Mouse (Mus musculus): ENCODE results near the gene Synj1. TPM values are rescaled to one million over a fixed set of nuclear protein-coding genes. Genes with fewer than 3 reads are reported as not detected.

Gene Synj1
- polyA plus RNA-seq, 1 experiment from 2014 or later, result 5.2 TPM

DNA sequence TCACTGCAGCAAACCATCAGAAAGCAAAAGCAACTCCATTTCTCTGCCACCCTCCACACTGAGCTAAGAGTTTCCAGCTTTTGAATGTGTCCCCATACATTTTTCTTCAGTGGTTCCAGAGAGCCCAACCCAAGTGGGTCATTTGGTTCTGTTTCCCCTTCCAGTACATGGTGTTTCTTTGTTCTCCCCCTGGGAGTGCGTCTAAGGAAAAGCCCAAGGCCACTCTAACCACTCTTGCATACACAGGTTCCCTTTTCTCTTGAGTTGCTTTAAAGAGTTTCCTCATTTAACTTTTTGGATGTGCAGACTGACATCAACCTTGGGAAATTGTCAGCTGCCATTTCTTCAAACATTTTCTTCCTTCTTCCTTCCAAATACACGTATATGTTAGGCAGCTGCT is 10.0 kb downstream of the Synj1 start:
- no peak for DNase-seq (ENCODE audit: low spot score)
- TF ChIP-seq EP300 (optimal IDR thresholded peaks at IDR 0.05) (no peak), CTCF (IDR thresholded peaks at IDR 0.05; ENCODE audit: low read depth) (no peak)
- Histone ChIP-seq H3K27me3 (ENCODE audit: control insufficient read depth, insufficient read depth, low read length) (no peaks in the 10 kb centered on the region), H3K27ac (replicated peaks) (no peak overlapping the region), H3K4me1 (replicated peaks; ENCODE audit: control insufficient read depth, insufficient read depth) (no peaks in the 10 kb centered on the region), H3K4me2 (replicated peaks; ENCODE audit: low read depth) (no peak overlapping the region), H3K9me3 (ENCODE audit: control insufficient read depth, low read length) (no peaks in the 10 kb centered on the region), H3K36me3 (ENCODE audit: control insufficient read depth, insufficient read depth, low read length) (no peaks in the 10 kb centered on the region), H3K9ac (ENCODE audit: low read length) (no peak overlapping the region), H3K4me3 (ENCODE audit: low read depth, low read length) (no peak overlapping the region)
- no peak for ATAC-seq (ENCODE audit: low FRiP score, low TSS enrichment)
- 87% methylated on average over 2 of the region's 2 CpGs for WGBS

GRCm38 (mm10) chr16:90999827-91000226 is 11.3 kb downstream of the Synj1 start:
- ATAC-seq (ENCODE audit: low FRiP score, low TSS enrichment) (no peak), DNase-seq (ENCODE audit: low spot score) (no peak)
- TF ChIP-seq EP300 (optimal IDR thresholded peaks at IDR 0.05), result no peak
- no peak for TF ChIP-seq CTCF (IDR thresholded peaks at IDR 0.05; ENCODE audit: low read depth)
- Histone ChIP-seq H3K4me1 (replicated peaks; ENCODE audit: control insufficient read depth, insufficient read depth) (no peaks in the 10 kb centered on the region), H3K27me3 (ENCODE audit: control insufficient read depth, insufficient read depth, low read length) (no peaks in the 10 kb centered on the region), H3K9me3 (ENCODE audit: control insufficient read depth, low read length) (no peaks in the 10 kb centered on the region), H3K9ac (ENCODE audit: low read length) (no peak overlapping the region), H3K27ac (replicated peaks) (no peak overlapping the region), H3K4me3 (ENCODE audit: low read depth, low read length) (no peak overlapping the region), H3K4me2 (replicated peaks; ENCODE audit: low read depth) (no peak overlapping the region), H3K36me3 (ENCODE audit: control insufficient read depth, insufficient read depth, low read length) (no peaks in the 10 kb centered on the region)
- WGBS, result 78% methylated on average over 4 of the region's 4 CpGs

DNA sequence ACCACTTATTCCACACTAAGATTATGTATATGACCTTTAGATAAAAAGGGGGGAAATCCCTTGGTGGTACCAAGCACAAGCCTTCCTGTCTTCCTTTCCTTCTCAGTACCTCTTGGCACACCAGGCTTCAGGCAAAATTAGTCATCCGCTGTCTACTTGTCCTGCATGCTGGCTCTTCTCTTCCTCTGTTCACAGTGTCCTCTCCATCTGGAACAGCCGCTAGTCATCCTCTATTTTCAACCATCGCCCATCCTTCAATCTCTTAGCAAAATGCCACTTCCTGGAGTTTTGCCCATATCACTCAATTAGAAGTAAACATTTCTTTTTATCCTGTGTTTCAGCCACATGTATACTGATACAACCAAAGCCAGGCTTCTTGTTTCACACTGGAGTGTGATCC is 13.3 kb downstream of the Synj1 start:
- no peak for ATAC-seq (ENCODE audit: low FRiP score, low TSS enrichment)
- Histone ChIP-seq H3K9me3 (ENCODE audit: control insufficient read depth, low read length) (no peaks in the 10 kb centered on the region), H3K27ac (replicated peaks) (no peak overlapping the region), H3K4me3 (ENCODE audit: low read depth, low read length) (no peak overlapping the region), H3K27me3 (ENCODE audit: control insufficient read depth, insufficient read depth, low read length) (no peaks in the 10 kb centered on the region), H3K4me2 (replicated peaks; ENCODE audit: low read depth) (no peak overlapping the region), H3K4me1 (replicated peaks; ENCODE audit: control insufficient read depth, insufficient read depth) (no peaks in the 10 kb centered on the region), H3K9ac (ENCODE audit: low read length) (no peak overlapping the region), H3K36me3 (ENCODE audit: control insufficient read depth, insufficient read depth, low read length) (no peaks in the 10 kb centered on the region)
- no peak for DNase-seq (ENCODE audit: low spot score)
- 85% methylated on average over 3 of the region's 3 CpGs for WGBS
- TF ChIP-seq EP300 (optimal IDR thresholded peaks at IDR 0.05), result no peak

- Histone ChIP-seq H3K4me1 (replicated peaks; ENCODE audit: control insufficient read depth, insufficient read depth) (no peaks in the 10 kb centered on the region), H3K9ac (ENCODE audit: low read length) (no peak overlapping the region), H3K36me3 (ENCODE audit: control insufficient read depth, insufficient read depth, low read length) (no peaks in the 10 kb centered on the region), H3K27ac (replicated peaks) (no peak overlapping the region), H3K9me3 (ENCODE audit: control insufficient read depth, low read length) (no peaks in the 10 kb centered on the region), H3K27me3 (ENCODE audit: control insufficient read depth, insufficient read depth, low read length) (no peaks in the 10 kb centered on the region), H3K4me3 (ENCODE audit: low read depth, low read length) (no peak overlapping the region), H3K4me2 (replicated peaks; ENCODE audit: low read depth) (no peak overlapping the region)
- ATAC-seq (ENCODE audit: low FRiP score, low TSS enrichment), result no peak
- TF ChIP-seq EP300 (optimal IDR thresholded peaks at IDR 0.05) (no peak), CTCF (IDR thresholded peaks at IDR 0.05; ENCODE audit: low read depth) (no peak)
- DNase-seq (ENCODE audit: low spot score), result no peak
- WGBS, result 74% methylated on average over 7 of the region's 7 CpGs
These were observed 14.5 kb downstream of the Synj1 start for GRCm38 (mm10) chr16:90996327-90997243.

GRCm38 (mm10) chr16:90995498-90995897 is 15.6 kb downstream of the Synj1 start:
- Histone ChIP-seq H3K4me2 (replicated peaks; ENCODE audit: low read depth) (no peak overlapping the region), H3K9ac (ENCODE audit: low read length) (no peak overlapping the region), H3K36me3 (ENCODE audit: control insufficient read depth, insufficient read depth, low read length) (0 out of 2 replicates have a peak, but pooled peaks cover 3% of the 10 kb centered on the region), H3K4me1 (replicated peaks; ENCODE audit: control insufficient read depth, insufficient read depth) (no peaks in the 10 kb centered on the region), H3K4me3 (ENCODE audit: low read depth, low read length) (no peak overlapping the region), H3K27ac (replicated peaks) (no peak overlapping the region), H3K9me3 (ENCODE audit: control insufficient read depth, low read length) (no peaks in the 10 kb centered on the region), H3K27me3 (ENCODE audit: control insufficient read depth, insufficient read depth, low read length) (no peaks in the 10 kb centered on the region)
- TF ChIP-seq EP300 (optimal IDR thresholded peaks at IDR 0.05), result no peak
- TF ChIP-seq CTCF (IDR thresholded peaks at IDR 0.05; ENCODE audit: low read depth), result no peak
- ATAC-seq (ENCODE audit: low FRiP score, low TSS enrichment), result no peak
- no peak for DNase-seq (ENCODE audit: low spot score)
- 68% methylated on average over 5 of the region's 5 CpGs for WGBS

DNA sequence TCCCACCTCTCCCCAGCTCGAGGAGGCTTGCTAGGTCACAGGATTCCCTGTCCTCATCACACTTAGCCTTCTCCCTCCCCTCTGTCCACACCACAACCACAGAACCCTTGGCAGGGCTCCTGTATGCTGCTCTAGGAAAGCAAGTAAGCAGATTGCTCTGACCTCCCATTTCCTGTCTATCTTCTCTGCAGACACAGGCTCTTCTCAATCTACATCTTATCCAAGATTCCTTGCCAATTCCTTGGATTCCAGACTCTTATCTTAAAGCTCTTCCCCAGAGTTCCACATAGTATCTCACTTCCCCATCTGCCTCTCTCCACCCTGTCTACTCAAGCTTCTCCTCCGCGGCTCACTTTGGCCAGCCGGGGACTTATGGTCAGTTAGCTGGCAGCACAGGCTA is 16.1 kb downstream of the Synj1 start:
- TF ChIP-seq EP300 (optimal IDR thresholded peaks at IDR 0.05), result no peak
- no peak for TF ChIP-seq CTCF (IDR thresholded peaks at IDR 0.05; ENCODE audit: low read depth)
- Histone ChIP-seq H3K27ac (replicated peaks) (no peak overlapping the region), H3K9me3 (ENCODE audit: control insufficient read depth, low read length) (no peaks in the 10 kb centered on the region), H3K27me3 (ENCODE audit: control insufficient read depth, insufficient read depth, low read length) (no peaks in the 10 kb centered on the region), H3K4me3 (ENCODE audit: low read depth, low read length) (no peak overlapping the region), H3K36me3 (ENCODE audit: control insufficient read depth, insufficient read depth, low read length) (0 out of 2 replicates have a peak, but pooled peaks cover 3% of the 10 kb centered on the region), H3K9ac (ENCODE audit: low read length) (no peak overlapping the region), H3K4me2 (replicated peaks; ENCODE audit: low read depth) (no peak overlapping the region), H3K4me1 (replicated peaks; ENCODE audit: control insufficient read depth, insufficient read depth) (no peaks in the 10 kb centered on the region)
- WGBS, result 36% methylated on average over 4 of the region's 4 CpGs
- ATAC-seq (ENCODE audit: low FRiP score, low TSS enrichment) (no peak), DNase-seq (ENCODE audit: low spot score) (no peak)
